Mouse (Mus musculus): ENCODE data around the gene Cnrip1.

The Cnrip1 gene

DNA sequence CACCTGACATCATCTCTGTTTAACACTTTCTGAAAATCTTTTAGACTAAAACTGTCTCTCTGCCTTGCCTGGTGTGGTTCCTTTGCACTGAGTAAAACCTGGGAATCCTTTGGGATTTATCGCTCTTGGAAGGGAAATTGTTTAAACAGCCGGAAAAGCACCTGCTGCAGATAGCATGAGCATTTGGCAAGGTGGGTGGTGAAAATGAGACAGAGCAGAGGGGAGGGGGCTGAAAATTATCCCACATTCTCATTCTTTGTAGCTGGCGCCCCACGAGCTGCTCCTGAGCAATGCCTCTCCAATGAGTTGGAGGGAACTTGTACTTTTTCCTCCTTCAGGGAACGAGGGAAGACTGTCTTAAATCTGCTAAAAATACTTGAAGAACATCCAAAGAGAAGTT is 55.5 kb downstream of the Cnrip1 start:
- in situ Hi-C loops (cut with MboI, MseI), result no loop called here

DNA sequence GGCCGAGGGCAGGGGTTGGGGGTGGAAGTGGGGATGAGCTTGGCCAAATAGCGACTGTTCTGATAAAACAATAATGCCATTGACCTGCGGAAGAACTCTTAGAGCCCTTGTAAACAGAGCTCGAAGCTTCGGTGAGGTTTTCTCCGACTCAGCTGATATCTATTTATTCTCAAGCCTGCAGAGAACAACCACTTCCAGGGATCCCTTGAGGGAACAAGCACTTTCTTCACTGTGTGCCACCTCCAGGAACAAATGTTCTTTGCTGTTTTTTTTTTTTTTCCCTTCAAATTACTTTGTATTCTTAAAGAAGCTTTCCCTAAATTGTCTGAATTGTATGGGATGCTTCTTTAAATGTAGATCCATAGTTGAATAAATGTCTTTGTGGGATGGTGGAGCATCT is 56.0 kb downstream of the Cnrip1 start:
- in situ Hi-C loops (cut with MboI, MseI), result no loop called here

DNA sequence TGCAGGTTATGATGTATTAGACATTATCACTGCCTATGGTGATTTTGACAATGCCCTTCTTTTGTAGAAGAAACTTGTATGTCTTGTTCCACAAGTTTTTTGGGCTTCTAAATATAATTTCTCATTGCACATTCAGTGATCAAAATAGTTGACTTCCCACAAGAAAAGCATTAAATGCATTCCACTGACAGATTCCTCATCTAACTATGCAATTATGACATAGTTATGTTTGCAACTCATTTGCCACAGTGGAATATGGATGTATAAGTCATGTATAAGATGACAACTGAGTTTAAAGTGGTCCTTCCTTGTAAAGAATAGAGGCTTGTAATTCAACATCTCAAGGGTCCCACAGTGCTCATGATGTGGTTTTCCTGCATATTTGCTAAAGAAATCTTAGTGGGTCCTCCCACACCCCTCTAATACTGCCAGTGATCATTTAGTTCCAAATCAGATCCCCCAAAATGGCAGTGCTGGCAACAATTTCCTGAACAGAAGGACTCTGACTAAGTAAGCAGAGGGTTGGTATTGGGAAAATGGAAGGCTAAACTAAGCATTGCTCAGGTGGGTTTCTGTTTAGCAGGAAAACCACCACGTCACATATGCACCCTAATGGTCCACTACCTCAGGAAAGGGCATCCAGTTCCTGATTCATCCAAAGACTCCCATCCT is 61.2 kb downstream of the Cnrip1 start:
- in situ Hi-C loops (cut with MboI, MseI), result no loop called here

DNA sequence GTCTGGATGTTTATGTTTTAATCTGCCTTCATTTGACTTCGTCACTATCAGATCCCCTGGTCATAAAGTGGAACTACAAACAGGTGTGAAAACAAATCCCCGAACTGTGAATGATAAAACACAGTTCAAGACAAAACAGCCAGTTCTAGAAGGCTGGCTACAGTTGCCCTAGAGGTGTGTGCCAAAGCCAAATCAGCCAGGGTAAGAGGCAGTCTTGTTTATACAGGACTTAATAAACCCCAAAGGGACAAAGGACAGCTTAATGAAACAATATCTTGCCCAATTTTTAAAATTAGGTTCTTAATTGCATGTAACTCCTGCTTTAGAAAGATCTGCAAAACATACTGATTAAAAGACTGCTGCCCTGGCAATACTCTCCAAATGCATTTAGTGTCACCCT is 75.0 kb downstream of the Cnrip1 start:
- in situ Hi-C loops (cut with MboI, MseI), result no loop called here
